Mouse (Mus musculus): ENCODE measurements at regions not wholly inside any gene's neighbourhood (a gene's known extent, or its start where the extent isn't known, plus 50 kb on each side); places are given as distances from the start of the nearest gene placed in this dataset.
A peak's percentile ranks its signal among the peaks of the same experiment; 100 is the strongest.

DNA sequence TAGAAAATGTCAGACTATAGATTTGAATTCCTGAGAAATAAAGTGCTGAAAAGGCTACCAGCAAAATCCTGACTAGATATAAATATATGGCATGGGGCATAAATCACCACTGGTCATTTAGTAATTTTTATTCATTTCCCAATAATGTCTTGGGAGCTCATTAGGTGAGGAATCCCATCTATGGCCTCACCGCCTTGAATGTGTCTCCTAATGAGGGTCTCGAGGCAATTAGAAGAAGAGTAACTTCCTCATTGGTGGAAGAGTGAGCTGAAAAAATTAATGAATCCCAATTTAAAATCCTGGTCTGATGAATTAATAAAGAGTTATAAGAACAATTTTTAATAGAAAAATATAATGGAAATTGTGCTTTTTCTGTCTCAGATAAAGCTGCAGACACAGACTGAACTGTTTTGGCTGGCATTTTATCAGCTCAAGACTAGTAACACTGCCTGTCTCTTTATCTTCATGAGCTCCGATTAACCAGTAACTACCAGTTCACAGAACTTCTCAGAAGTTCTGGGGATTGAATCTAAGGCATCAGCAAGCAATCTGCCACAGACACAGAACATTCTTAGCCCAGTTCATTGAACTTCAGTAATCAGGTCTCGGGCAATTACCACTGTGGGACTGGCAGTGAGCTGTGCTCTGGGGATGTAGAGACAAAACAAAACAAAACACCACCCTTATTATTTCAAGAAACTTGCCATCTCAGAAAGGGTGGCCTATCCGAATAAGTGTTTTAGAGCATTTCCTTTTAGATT is 170.7 kb downstream of the Plpp3 start:
- no peak for DNase-seq (ENCODE audit: low spot score in 2 of 2)

DNA sequence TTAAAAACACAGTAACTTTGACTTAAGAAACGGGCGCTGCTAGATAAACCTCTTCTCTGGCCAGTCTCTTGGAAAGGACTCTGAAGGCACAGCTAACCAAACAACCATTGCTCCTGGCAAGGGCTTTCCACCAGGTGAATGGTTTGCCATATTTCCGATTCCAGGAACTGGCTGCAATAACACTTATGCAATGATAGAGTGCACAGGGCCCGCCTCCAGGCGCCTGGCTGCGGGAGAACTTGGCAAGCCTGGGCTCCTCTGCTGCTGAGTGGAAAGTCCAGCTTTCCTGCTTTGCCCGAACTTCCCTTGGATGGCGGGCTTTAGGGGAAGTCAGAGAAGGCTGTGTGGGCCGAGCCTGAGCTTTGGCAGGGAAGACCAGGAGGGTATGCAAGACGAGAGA is 171.6 kb downstream of the Plpp3 start:
- DNase-seq (ENCODE audit: low spot score in 2 of 2) = peak in 1 of 2 experiments; percentile 60

GRCm38 (mm10) chr4:105332081-105332480 is 174.9 kb downstream of the Plpp3 start:
- no peak for DNase-seq (ENCODE audit: low spot score in 2 of 2)

DNA sequence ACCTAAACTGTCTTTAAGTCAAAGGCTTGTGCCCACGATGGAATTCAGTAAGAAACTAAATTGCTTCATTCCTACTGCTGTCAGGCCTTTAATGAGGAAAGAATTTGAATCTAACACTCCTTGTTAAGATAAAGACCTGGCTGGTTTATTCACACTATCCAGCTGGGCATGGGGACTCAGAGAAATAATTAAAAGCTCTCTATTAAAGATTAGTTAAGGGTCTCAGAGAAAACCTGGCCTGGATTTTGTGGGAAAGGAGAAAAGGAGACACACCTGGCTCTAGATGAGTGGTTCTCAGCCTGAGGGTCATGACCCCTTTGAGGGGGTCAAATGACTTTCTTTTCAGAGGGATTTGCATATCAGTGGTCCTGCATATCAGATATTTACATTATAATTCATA is 178.7 kb downstream of the Plpp3 start:
- DNase-seq (ENCODE audit: low spot score in 2 of 2) = no peak

DNA sequence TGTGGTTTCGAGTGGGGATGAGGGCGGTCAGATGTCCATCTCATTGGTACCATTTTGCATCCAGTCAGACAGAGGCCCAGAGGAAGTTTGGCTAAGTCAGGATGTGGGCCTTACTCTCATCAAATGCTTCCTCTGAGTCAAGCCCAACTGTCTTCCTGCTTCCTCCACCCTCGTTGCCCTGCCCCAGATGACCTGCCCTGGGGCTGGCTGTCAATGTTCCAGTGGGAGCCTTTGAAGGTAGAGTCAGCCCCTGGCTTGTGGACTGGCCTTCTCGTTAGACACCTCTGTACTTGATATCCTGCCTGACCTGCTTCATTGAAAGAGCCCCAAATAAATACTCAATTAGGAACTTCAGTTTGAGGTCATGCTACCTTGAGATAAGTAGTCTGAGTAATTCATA is 179.4 kb downstream of the Plpp3 start:
- no peak for DNase-seq (ENCODE audit: low spot score in 2 of 2)

DNA sequence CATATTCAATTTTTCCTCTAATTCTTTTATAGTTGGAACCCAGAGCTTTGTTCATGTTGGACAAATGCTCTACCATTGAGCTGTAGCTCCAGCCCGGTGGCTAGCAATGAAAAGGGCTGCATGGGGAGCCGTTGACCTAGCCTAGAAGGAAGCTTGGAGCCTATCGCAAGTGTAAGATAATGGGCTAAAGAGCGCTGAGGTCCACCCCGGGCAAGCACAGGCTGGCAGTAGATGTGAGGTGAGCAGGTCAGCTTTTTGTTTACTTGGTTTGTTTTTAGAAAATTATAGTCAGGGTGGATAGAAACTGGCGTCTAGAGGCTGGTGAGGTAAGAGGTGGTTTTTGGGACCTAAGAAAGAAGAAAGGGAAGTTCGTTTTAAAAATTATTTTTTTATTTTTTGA is 181.0 kb downstream of the Plpp3 start:
- DNase-seq (ENCODE audit: low spot score in 2 of 2) = peak in 1 of 2 experiments; percentile 66

DNA sequence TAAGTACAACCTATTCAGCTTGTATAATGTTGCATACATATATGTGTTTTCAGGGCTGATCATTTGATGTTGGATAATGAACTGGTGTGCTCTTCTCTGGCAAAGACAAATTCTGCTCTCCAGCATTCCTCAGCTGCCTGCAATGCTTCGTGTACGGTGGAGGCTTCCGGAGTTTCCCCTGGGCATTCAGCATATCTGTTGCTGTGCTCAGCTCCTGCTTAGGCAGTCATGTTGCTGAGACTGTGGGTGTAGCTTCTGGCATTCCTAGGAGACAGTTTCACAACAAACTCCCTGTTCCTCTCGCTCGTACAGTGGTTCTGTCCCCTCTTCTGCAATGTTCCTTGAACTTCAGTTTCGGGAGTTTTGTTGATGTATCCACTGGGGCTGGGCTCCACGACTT is 181.7 kb downstream of the Plpp3 start:
- DNase-seq (ENCODE audit: low spot score in 2 of 2) = no peak

DNA sequence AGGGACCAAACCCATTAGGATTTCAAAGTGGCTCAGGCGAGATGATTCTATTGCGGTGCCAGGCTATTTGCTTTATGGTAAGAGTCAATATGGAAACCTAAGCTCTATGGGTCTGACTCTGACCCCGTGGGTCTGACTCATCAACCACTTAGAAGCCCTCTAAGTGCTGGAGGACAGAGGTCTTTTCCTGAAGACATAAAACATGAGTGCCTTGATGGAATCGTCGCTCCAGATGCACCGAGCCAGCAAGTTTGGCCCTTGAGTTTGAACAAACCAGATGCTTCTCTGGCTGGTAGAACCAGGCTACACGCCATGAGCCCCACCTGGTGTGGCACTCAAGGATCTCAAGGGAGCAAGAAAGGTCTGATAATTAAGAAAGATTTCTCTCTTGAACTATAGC is 184.1 kb downstream of the Plpp3 start:
- DNase-seq (ENCODE audit: low spot score in 2 of 2) = no peak

- no peak for DNase-seq (ENCODE audit: low spot score in 2 of 2)
These were observed 189.7 kb downstream of the Plpp3 start for GRCm38 (mm10) chr4:105346846-105347245.

GRCm38 (mm10) chr4:105347911-105348310 is 190.8 kb downstream of the Plpp3 start:
- peak in 1 of 2 experiments; percentile 56 for DNase-seq (ENCODE audit: low spot score in 2 of 2)

- DNase-seq (ENCODE audit: low spot score in 2 of 2) = no peak
These were observed 192.4 kb downstream of the Plpp3 start for GRCm38 (mm10) chr4:105349316-105350207.

DNA sequence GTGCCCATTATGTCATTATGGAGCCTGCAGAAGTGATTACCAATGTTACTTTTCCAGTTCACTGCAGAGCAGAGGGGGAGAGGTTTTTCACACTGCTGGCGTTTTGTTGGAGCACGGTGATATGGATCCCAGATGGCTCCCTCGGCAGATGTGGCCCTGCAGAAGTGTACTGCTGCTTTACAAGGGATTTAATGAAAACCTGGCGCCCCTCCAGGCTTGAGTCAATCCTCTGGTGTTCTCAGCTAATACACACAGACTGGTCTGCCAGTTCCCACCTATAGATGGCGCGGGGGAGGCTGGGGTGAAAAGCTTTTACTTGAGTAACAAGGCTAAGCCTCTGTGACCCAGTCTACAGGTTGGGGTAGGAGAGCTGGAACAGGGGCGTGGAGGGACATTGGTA is 195.2 kb downstream of the Plpp3 start:
- DNase-seq (ENCODE audit: low spot score in 2 of 2) = no peak

DNA sequence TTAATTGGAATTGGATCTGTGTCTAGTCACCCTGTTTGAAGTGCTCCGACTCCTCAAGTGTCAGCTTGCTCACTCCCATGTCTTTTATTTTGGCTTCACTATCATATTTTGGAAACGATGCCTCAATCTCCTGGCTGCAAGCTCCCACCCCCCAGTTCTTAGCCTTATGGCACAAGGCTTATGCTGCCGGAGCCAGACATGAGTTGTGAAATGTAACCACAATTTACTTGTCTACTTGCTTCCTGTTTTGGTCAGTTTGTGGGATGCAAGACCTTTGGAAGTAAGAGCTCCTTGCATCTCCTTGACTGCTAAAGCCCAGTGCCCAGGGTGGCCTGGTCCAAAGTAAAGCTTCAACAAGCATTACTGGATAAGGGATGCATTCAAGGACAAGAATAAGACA is 195.8 kb downstream of the Plpp3 start:
- no peak for DNase-seq (ENCODE audit: low spot score in 2 of 2)

DNA sequence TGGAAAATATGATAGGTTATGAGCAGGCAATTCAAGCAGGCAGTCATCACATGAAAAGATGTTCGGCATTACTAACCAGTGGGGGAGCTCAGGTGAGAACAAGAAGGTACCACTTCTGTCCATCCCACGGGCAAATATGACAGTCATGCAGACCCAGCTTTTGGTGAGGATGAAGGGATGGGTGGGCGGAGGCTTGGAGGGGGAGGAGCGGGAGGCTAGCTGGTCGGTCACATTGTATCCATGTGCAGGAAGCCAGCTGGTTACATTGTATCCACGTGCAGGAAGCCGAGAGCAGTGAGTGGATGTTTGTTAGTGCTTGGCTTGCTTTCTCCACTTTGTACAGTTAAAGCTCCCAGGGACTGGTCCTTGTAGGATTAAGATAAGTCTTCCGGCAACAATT is 196.9 kb downstream of the Plpp3 start:
- DNase-seq (ENCODE audit: low spot score in 2 of 2) = no peak

DNA sequence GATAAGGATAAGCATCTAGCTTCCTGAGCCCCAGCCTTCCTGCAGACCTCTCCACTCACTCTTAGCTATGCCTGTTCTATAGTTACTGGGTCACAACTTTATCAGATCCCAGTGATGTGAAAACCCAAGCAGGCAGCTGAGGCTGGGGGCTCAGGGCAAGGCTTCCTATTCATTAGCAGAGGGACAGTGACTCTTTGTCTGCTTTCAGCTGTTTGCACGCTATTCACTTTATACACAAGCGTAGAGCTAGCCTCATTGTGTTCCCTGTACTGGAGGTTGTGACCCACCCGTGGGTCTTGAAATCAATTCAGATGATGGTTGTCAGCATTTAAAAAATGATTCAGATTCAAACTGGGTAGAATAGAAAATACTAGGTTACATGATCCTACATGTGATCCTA is 199.5 kb downstream of the Plpp3 start:
- no peak for DNase-seq (ENCODE audit: low spot score in 2 of 2)

GRCm38 (mm10) chr4:105358725-105359124 is 201.6 kb downstream of the Plpp3 start:
- DNase-seq (ENCODE audit: low spot score in 2 of 2) = no peak

DNA sequence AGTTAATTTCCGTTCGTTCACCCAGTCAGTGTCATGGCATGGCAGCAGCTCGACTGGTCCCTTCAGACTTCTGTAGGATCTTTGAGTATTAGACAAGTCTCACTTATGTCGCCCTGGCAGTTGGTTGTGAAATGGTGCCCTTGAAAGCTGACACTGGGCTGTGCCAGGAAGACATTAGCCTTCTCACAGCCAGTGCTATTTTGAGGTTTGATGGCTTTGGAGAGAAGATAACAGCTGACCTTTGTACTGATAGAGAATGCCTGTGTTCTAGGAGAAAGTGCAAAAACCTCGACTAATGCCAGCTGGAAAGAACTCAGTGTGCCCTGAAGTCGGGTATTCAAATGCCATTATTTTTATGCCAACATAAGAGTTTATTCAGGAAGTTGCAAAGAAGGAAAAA is 207.3 kb downstream of the Plpp3 start:
- no peak for DNase-seq (ENCODE audit: low spot score in 2 of 2)

GRCm38 (mm10) chr4:105365076-105365475 is 207.9 kb downstream of the Plpp3 start:
- no peak for DNase-seq (ENCODE audit: low spot score in 2 of 2)

- no peak for DNase-seq (ENCODE audit: low spot score in 2 of 2)
These were observed 219.4 kb downstream of the Plpp3 start for GRCm38 (mm10) chr4:105376591-105376990.

DNA sequence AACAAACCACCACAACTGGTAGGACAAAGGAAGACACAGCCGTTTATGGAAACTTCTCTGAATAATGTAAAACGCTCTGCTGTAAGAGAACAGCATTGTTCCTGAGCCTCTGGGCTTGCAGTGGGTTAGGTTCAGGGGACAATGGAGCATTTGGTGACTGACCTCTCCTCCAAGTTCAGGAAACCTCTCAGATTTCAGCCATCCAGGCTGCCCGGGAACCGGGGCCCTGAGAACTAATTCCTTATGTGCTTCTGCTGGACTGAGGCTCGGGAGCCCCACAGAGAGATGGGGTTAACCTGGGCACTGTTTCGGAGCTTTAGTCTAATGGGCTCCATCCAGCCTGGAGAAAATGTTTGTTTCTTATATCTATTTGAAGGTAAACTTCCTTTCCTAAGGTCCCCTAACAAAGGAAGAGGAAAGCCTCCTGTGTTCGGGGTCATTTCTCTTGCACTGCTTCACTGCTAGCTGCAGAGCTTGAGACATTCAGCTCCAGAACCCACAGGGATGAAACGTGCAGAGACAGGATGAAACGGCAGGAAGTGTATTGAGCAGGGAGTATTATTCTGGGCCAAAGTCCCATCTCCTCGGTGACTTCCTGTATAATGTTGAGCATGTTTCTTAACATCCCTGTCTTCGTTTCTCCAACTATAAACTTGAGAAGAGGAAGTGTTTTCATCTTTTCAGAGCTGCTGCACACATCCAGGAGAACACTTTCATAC is 220.5 kb downstream of the Plpp3 start:
- no peak for DNase-seq (ENCODE audit: low spot score in 2 of 2)

DNA sequence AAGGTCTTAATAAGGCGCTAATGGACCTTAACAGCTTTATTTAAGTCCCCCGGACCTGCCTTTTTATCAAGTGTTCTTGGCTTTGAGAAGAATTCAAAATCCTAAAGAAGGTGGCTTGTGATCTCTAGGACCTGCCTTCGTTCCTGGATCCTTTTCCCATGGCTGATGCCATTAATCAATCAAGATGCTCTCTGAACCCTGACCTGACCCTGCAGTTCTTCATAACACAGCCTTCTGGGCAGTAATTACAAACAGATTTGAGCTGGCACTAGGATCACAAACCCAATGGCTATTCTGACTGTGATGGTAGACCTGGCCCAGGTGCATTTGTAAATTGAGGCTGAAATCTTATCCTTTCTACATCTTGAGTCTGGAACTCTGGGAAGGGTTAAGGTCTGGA is 227.7 kb downstream of the Plpp3 start:
- no peak for DNase-seq (ENCODE audit: low spot score in 2 of 2)

GRCm38 (mm10) chr4:105385481-105385880 is 228.3 kb downstream of the Plpp3 start:
- DNase-seq (ENCODE audit: low spot score in 2 of 2) = no peak
